ENCODE assay signal across 12 mouse cellular contexts in genomic region chr7:84152821-84153220, GRCm38 (mm10). TPM values are rescaled to one million over a fixed set of nuclear protein-coding genes. Genes with fewer than 3 reads are reported as not detected.
DNase-seq lines count a peak whose midpoint lies in the region; ATAC-seq and TF ChIP-seq lines count a peak whose summit lies in the region.
"Had no signal": no experiment of that assay in that cellular context is flagged by ENCODE, and none has a peak within 500 bp of the region (broad histone marks: within the 10 kb centered on the region; RNA-seq: fewer than 3 reads in every experiment).

No protein-coding gene starts in this region.

- H3K27me3 ChIP-seq in forebrain, embryonic 10.5 days (ENCODE audit: poor library complexity, severe bottlenecking), result no peaks in the 10 kb centered on the region
- H3K27me3 ChIP-seq in forebrain, embryonic 11.5 days (ENCODE audit: control insufficient read depth, insufficient read depth, low read length), result no peaks in the 10 kb centered on the region
- no peaks in the 10 kb centered on the region for H3K27me3 ChIP-seq in lung, embryonic 14.5 days (ENCODE audit: insufficient read depth, low read length)
- no peaks in the 10 kb centered on the region for H3K27me3 ChIP-seq in lung, postnatal 0 days (replicated peaks; ENCODE audit: insufficient read depth, low read length)
- no peaks in the 10 kb centered on the region for H3K27me3 ChIP-seq in hindbrain, embryonic 15.5 days
- H3K27me3 ChIP-seq in midbrain, embryonic 16.5 days (ENCODE audit: control insufficient read depth, insufficient read depth, low read depth, low read length), result no peaks in the 10 kb centered on the region
- H3K27me3 ChIP-seq: Patski had no signal

- no peaks in the 10 kb centered on the region for H3K9me3 ChIP-seq in forebrain, embryonic 10.5 days
- H3K9me3 ChIP-seq in forebrain, embryonic 11.5 days (ENCODE audit: control insufficient read depth, low read length), result no peaks in the 10 kb centered on the region
- no peaks in the 10 kb centered on the region for H3K9me3 ChIP-seq in lung, embryonic 14.5 days (ENCODE audit: low read depth, low read length)
- no peaks in the 10 kb centered on the region for H3K9me3 ChIP-seq in lung, postnatal 0 days (ENCODE audit: low read length)
- no peaks in the 10 kb centered on the region for H3K9me3 ChIP-seq in hindbrain, embryonic 15.5 days
- H3K9me3 ChIP-seq in midbrain, embryonic 16.5 days (replicated peaks; ENCODE audit: control insufficient read depth, low read length, poor library complexity, severe bottlenecking), result no peaks in the 10 kb centered on the region; the same call in 1 of the 2 replicates

- no peak for TF ChIP-seq CTCF in lung, embryonic 14.5 days (IDR thresholded peaks at IDR 0.05; ENCODE audit: low read depth)
- TF ChIP-seq CTCF in lung, postnatal 0 days (IDR thresholded peaks at IDR 0.05), result no peak

- H3K9ac ChIP-seq in forebrain, embryonic 11.5 days (ENCODE audit: low read length), result no peak overlapping the region
- no peak overlapping the region for H3K9ac ChIP-seq in lung, embryonic 14.5 days
- H3K9ac ChIP-seq in lung, postnatal 0 days (replicated peaks; ENCODE audit: low read depth), result no peak overlapping the region
- no peak overlapping the region for H3K9ac ChIP-seq in hindbrain, embryonic 15.5 days
- no peak overlapping the region for H3K9ac ChIP-seq in midbrain, embryonic 16.5 days (ENCODE audit: low read depth, low read length)

- ATAC-seq in forebrain, embryonic 11.5 days (replicated peaks; ENCODE audit: low FRiP score), result no peak
- ATAC-seq in lung, embryonic 14.5 days (ENCODE audit: insufficient read depth), result no peak
- no peak for ATAC-seq in lung, postnatal 0 days
- no peak for ATAC-seq in hindbrain, embryonic 15.5 days (ENCODE audit: low FRiP score, low read depth)
- no peak for ATAC-seq in midbrain, embryonic 16.5 days

- peaks cover 39% of the 10 kb centered on the region for H3K4me1 ChIP-seq in forebrain, embryonic 10.5 days
- H3K4me1 ChIP-seq in forebrain, embryonic 11.5 days (replicated peaks; ENCODE audit: control insufficient read depth, insufficient read depth, low read length), result peaks cover 2% of the 10 kb centered on the region; the same call in 1 of the 2 replicates
- peaks cover 14% of the 10 kb centered on the region for H3K4me1 ChIP-seq in lung, embryonic 14.5 days (ENCODE audit: insufficient read depth)
- peaks cover 13% of the 10 kb centered on the region; the same call in 1 of the 2 replicates for H3K4me1 ChIP-seq in lung, postnatal 0 days (ENCODE audit: insufficient read depth, low read depth, low read length)
- peaks cover 35% of the 10 kb centered on the region for H3K4me1 ChIP-seq in hindbrain, embryonic 15.5 days (replicated peaks)
- H3K4me1 ChIP-seq in midbrain, embryonic 16.5 days (ENCODE audit: control insufficient read depth, insufficient read depth, low read length), result peaks cover 22% of the 10 kb centered on the region

- H3K36me3 ChIP-seq in forebrain, embryonic 10.5 days (replicated peaks), result peaks cover 14% of the 10 kb centered on the region
- peaks cover 3% of the 10 kb centered on the region; the same call in 1 of the 2 replicates for H3K36me3 ChIP-seq in forebrain, embryonic 11.5 days (ENCODE audit: control insufficient read depth, insufficient read depth, low read length)
- 0 out of 2 replicates have a peak, but pooled peaks cover 4% of the 10 kb centered on the region for H3K36me3 ChIP-seq in lung, embryonic 14.5 days (ENCODE audit: insufficient read depth)
- no peaks in the 10 kb centered on the region for H3K36me3 ChIP-seq in lung, postnatal 0 days (ENCODE audit: insufficient read depth, low read length)
- H3K36me3 ChIP-seq in hindbrain, embryonic 15.5 days, result no peaks in the 10 kb centered on the region
- H3K36me3 ChIP-seq in midbrain, embryonic 16.5 days (ENCODE audit: control insufficient read depth, insufficient read depth, low read length), result no peaks in the 10 kb centered on the region

- 86% methylated on average over 4 of the region's 4 CpGs for WGBS in forebrain, embryonic 10.5 days
- WGBS in forebrain, embryonic 11.5 days, result 83% methylated on average over 4 of the region's 4 CpGs
- 66% methylated on average over 4 of the region's 4 CpGs for WGBS in lung, embryonic 14.5 days
- WGBS in lung, postnatal 0 days, result 72% methylated on average over 4 of the region's 4 CpGs
- WGBS in hindbrain, embryonic 15.5 days, result 84% methylated on average over 4 of the region's 4 CpGs
- WGBS in midbrain, embryonic 16.5 days, result 71% methylated on average over 4 of the region's 4 CpGs

- H3K4me2 ChIP-seq in forebrain, embryonic 11.5 days (ENCODE audit: low read depth, low read length, severe bottlenecking), result no peak overlapping the region; the same call in 1 of the 2 replicates
- H3K4me2 ChIP-seq in lung, embryonic 14.5 days, result peak overlapping the region; percentile 78
- no peak overlapping the region for H3K4me2 ChIP-seq in lung, postnatal 0 days (replicated peaks; ENCODE audit: low read depth, low read length)
- peak overlapping the region; percentile 97 for H3K4me2 ChIP-seq in hindbrain, embryonic 15.5 days
- peak overlapping the region; percentile 99 for H3K4me2 ChIP-seq in midbrain, embryonic 16.5 days (ENCODE audit: low read length)

- no peak for DNase-seq in forebrain, embryonic 10.5 days (ENCODE audit: extremely low spot score, low spot score)
- DNase-seq in forebrain, embryonic 11.5 days (ENCODE audit: low spot score), result no peak
- no peak for DNase-seq in lung, embryonic 14.5 days
- DNase-seq in lung, postnatal 0 days (ENCODE audit: low spot score), result no peak
- DNase-seq in cerebellum, adult 18-20 months, result no peak
- DNase-seq in ovary, postnatal 14 days (ENCODE audit: low spot score), result no peak
- DNase-seq: cerebellum, postnatal 36 days; gastrocnemius, postnatal 36 days; lung, adult 18-20 months had no signal

- TF ChIP-seq EP300 in lung, postnatal 0 days (IDR thresholded peaks at IDR 0.05), result no peak

- peak overlapping the region; percentile 91; the same call in 1 of the 2 replicates for H3K4me3 ChIP-seq in forebrain, embryonic 10.5 days
- no peak overlapping the region; the same call in 1 of the 2 replicates for H3K4me3 ChIP-seq in forebrain, embryonic 11.5 days (ENCODE audit: low read depth, low read length)
- H3K4me3 ChIP-seq in lung, embryonic 14.5 days (ENCODE audit: low read depth, low read length), result no peak overlapping the region
- H3K4me3 ChIP-seq in lung, postnatal 0 days (ENCODE audit: low read depth, low read length), result no peak overlapping the region
- H3K4me3 ChIP-seq in hindbrain, embryonic 15.5 days, result peak overlapping the region; percentile 97; the same call in 1 of the 2 replicates
- H3K4me3 ChIP-seq in midbrain, embryonic 16.5 days (ENCODE audit: low read depth, low read length), result no peak overlapping the region; the same call in 1 of the 2 replicates

- H3K27ac ChIP-seq in forebrain, embryonic 10.5 days, result no peak overlapping the region
- H3K27ac ChIP-seq in forebrain, embryonic 11.5 days (ENCODE audit: low read depth, low read length), result no peak overlapping the region
- no peak overlapping the region for H3K27ac ChIP-seq in lung, embryonic 14.5 days (ENCODE audit: low read depth)
- no peak overlapping the region for H3K27ac ChIP-seq in lung, postnatal 0 days (ENCODE audit: low read length)
- no peak overlapping the region for H3K27ac ChIP-seq in hindbrain, embryonic 15.5 days (replicated peaks)
- H3K27ac ChIP-seq in midbrain, embryonic 16.5 days (ENCODE audit: low read length), result no peak overlapping the region

RNA-seq across cellular contexts. Expression of gene Abhd17c, which starts 1.1 kb away (rescaled TPM):
- polyA plus RNA-seq in forebrain, embryonic 10.5 days (2016; fragmentation: Nextera tagmentation; extraction: Ambion mirVana), result 12.3 and 15.7 TPM in 2 replicates
- 71.3 and 77.7 TPM in 2 replicates for polyA plus RNA-seq in forebrain, embryonic 11.5 days (2014; fragmentation: Nextera tagmentation; extraction: Ambion mirVana)
- polyA plus RNA-seq in lung, embryonic 14.5 days (2014; fragmentation: Nextera tagmentation; extraction: Ambion mirVana), result 75.6 and 87.8 TPM in 2 replicates
- polyA plus RNA-seq in lung, postnatal 0 days (2015; fragmentation: Nextera tagmentation; extraction: Ambion mirVana), result 91.3 and 104 TPM in 2 replicates
- 70.6 and 76.6 TPM in 2 replicates for polyA plus RNA-seq in hindbrain, embryonic 15.5 days (2015; fragmentation: Nextera tagmentation; extraction: Ambion mirVana)
- polyA plus RNA-seq in midbrain, embryonic 16.5 days (2015; fragmentation: Nextera tagmentation; extraction: Ambion mirVana), result 18.7 and 26.9 TPM in 2 replicates

Comparison
In these comparisons a context has a peak if more than half of its experiments do, and no peak if none do; other contexts are left out.
1. H3K4me3 ChIP-seq: peak in forebrain, embryonic 10.5 days (single experiment) and hindbrain, embryonic 15.5 days (single experiment); none in forebrain, embryonic 11.5 days (single experiment), lung, embryonic 14.5 days (single experiment), lung, postnatal 0 days (single experiment) and midbrain, embryonic 16.5 days (single experiment).
2. H3K4me2 ChIP-seq: peak in lung, embryonic 14.5 days (single experiment), hindbrain, embryonic 15.5 days (single experiment) and midbrain, embryonic 16.5 days (single experiment); none in forebrain, embryonic 11.5 days (single experiment) and lung, postnatal 0 days (single experiment).